Mouse (Mus musculus): ENCODE results near the gene Ivns1abp.

DNA sequence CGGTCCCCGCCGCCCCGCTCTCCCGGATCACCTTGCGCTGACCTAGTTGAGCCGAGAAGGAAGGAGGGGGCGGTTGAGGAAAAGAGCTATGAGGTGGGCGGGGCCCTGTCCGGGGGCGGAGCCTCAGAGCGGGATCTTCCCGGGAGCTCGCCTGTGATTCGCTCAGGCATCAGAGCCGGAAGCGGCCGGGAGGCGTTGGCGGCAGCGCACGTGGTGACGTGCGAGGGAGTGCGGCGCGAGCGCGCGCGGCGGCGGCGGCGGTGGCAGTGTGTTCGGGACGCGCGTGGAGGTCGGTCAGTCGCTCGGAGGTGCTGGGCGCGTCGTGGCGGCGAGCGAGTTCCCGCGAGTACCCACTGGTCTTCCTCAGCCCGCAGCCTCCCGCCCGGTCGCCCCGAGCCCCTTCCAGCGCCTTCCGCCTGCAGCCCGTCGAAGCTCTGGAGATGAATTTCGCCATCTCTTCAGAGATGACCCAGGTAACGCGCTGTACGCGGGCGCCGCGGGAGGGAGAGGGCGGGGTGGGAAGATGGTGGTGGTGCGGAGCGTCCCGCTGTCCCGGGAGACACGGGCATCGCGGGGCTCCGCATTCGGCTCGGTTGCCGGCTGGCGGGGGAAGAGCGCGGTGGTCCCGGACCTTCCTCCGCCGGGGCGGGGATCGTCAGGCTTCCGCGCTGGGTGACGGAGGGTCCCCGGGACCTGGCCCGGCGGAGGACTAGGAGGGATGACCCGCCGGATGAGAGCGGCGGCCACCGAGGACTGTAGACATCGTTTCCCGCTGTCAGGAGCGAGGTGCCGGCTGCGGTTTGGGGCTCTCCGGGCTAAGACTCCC lies at the start of gene Ivns1abp:
- TF ChIP-seq CTCF (IDR thresholded peaks at IDR 0.05; ENCODE audit: low read depth) (no peak), EP300 (IDR thresholded peaks at IDR 0.05; ENCODE audit: low read depth) (no peak)
